Mouse (Mus musculus): ENCODE results near the gene Cdkn2a.

The Cdkn2a gene

DNA sequence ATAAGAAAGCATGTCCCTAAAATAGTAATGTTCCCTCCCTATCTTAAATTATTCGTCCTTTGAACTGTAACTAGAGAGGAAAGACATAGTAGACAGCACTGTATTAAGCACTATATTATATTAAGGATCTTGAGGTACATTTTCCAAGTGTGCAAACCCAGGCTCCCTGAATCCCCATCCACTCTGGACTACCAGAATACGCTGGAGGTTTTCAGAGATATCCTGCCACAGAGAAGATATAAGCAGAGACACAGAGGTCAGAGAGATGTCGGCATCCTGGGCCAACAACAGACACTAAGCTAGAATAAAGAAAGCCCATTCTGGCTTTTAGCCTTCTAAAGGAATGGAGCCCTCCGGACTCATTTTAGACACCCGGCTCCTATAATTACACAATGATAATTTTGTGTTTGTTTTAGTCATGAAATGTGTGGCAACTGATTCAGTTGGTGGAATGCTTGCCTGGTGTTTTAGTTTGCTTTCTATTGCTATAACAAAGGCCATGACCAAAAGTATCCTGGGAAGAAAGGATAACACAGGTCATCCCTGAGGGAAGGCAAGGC, 17.0 kb downstream of the Cdkn2a start:
- no peak for DNase-seq (ENCODE audit: low spot score in 2 of 2)

DNA sequence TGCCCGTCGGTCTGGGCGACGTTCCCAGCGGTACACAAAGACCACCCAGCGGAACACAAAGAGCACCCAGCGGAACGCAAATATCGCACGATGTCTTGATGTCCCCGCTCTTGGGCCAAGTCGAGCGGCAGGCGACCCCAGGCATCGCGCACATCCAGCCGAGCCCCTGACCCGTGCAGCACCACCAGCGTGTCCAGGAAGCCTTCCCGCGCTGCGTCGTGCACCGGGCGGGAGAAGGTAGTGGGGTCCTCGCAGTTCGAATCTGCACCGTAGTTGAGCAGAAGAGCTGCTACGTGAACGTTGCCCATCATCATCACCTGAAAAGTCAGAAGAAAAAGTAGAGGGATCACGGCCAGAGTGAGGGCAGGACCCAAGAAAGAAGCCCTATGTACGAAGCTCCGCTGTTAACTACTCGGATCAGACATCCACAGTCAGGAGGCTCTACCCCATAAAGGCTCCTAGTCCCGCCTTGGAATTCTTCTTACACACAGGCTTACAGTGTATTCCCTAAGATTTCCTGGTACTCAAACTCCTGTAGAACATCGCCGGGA, 17.7 kb downstream of the Cdkn2a start:
- no peak for DNase-seq (ENCODE audit: low spot score in 2 of 2)

DNA sequence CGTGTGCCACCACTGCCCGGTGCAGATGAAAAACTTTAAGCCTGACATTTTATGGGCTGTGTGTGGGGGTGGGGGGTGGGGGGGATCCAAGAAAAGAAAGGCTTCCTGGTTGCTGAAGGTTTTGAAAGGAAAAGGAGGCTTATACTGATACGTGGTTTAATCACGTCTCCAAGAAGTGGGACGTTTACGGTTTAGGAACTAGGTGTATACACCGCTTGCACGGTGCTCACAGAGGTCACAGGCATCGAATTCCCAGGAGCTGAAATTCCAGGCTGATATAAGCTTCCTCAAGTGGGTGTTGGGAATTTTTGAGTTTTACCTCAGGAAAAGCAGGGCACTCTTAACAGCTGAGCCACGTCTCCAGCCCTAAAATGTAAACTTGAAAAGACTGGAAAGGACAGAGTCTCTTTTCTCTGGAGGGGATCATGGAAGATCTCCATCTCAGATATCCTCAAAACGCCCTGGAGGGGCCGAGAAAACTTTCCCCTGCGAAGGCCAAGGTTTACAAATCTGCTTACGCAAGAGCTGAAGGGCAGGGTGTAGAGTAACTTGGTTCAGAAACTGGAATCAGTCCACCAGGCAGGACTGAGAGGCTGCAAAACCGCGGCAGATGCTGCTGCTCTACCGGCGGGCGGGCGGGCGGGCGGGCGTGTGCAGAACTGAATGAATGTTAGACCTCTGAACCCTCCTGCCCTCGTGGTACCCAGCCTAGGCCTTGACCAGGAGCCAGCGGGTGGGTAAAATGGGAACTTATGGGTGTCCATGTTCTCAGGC, 18.5 kb downstream of the Cdkn2a start:
- DNase-seq (ENCODE audit: low spot score in 2 of 2): no peak

DNA sequence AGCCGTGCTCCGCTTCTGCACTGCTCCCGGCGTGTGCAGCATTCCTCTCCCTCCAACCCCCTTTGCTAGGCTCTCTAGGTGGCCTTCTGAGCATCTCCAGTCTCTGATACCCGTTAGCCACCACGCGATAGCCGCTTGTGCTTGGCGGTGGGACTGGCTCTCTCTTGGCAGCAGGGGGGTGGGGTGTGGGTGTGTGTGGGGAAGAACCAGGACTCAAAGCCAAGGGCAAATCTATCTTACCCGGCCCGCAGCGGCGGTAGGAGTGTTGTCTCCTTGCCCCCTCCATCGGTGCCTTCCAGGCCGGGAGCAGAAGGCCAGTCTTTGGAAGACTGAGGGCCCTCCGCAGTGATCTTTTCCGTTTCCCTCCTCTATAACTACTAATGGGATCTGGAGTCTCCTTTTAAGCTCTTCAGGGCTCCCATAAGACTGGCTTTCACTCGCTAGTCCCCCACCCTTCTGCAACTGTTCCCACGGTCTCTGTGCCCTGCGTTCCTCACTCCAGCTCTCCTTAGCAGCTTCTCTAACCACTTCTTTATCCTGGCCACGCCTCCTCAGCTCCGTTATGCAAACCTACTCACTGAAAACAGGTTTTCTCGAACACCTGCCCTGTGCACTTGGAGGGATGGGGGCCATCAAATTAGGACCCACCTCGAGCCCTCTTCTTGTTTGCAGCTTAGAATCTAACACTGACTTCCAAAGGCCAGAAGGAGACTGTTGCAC, 19.5 kb downstream of the Cdkn2a start:
- no peak for DNase-seq (ENCODE audit: low spot score in 2 of 2)

GRCm38 (mm10) chr4:89274006-89274405, 20.4 kb downstream of the Cdkn2a start:
- no peak for DNase-seq (ENCODE audit: low spot score in 2 of 2)

DNA sequence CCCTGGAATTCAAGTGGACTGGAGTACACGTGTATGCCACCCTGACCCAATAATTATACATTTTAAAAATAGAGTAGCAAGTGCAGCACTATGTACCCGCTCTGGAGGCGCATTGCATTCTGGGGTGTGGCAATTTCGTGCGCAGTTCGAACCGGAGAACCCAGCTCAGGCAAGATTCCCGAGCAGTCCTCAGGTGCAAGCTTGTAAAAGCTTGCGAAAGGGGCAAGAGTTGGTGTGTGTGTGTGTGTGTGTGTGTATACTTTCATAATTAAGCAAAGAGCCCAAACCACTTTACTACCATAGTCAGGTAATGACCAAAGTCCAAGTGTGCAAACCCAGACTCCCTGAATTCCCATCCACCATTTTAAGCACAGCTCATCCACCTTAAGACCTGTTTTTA, 20.9 kb downstream of the Cdkn2a start:
- DNase-seq (ENCODE audit: low spot score in 2 of 2): no peak

GRCm38 (mm10) chr4:89272961-89273540, 21.4 kb downstream of the Cdkn2a start:
- no peak for DNase-seq (ENCODE audit: low spot score in 2 of 2)

DNA sequence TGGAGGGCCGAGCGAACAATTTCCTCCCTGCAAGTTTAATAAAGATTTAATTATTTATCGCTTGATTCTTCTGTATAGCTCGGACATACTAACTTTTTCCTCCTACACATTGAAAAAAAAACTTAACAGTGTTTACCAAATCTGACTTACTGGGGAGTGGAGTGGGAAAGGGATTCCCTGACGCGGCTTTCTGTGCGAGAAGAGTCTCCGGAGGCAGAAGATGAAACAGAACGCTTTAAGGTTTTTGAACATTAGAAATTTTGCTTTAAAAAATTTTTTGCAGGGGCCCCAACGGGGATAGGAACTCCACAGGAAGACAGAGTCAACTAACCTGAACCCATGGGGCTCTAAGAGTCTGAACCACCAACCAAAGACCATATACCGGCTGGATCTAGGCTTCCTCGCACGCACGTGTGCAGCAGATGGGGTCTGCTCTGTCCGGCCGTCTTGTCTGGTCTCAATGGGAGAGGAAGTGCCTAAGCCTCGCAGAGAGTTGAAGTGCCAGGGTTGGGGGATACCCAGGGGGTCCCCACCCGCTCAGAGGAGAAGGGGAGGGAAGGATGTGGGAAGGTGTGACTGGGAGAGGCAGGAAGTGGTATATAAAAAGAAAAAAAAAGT, 22.2 kb downstream of the Cdkn2a start:
- DNase-seq (ENCODE audit: low spot score in 2 of 2): no peak

GRCm38 (mm10) chr4:89257768-89258167, 36.7 kb downstream of the Cdkn2a start:
- DNase-seq (ENCODE audit: low spot score in 2 of 2): no peak

GRCm38 (mm10) chr4:89234446-89234845, 60.0 kb downstream of the Cdkn2a start:
- DNase-seq (ENCODE audit: low spot score in 2 of 2): no peak
